Mouse (Mus musculus) erythroblast, embryonic 14.5 days (primary cell): Measurements from ENCODE around the gene Mt2. TPM values are rescaled to one million over a fixed set of nuclear protein-coding genes. Genes with fewer than 3 reads are reported as not detected.
"Not testable (repeated sequence)": the region's sequence is repeated elsewhere in the genome, so short reads cannot be mapped to it uniquely, and the experiment has no call there.

Experiments used
- H3K27me3 ChIP-seq: 2 replicates; pipeline ENCODE4 v1.6.1; 2012; ENCODE audit warnings: inconsistent platforms; ENCODE audit not compliant: control insufficient read depth
- H3K36me3 ChIP-seq: 2 replicates; pipeline ENCODE4 v1.6.1; 2012; ENCODE audit warnings: mild to moderate bottlenecking, inconsistent platforms; ENCODE audit not compliant: control insufficient read depth
- H3K4me1 ChIP-seq: 2 replicates; pipeline ENCODE4 v1.6.1; 2012; ENCODE audit warnings: inconsistent platforms; ENCODE audit not compliant: control insufficient read depth
- H3K4me3 ChIP-seq: replicated peaks from 2 replicates; pipeline ENCODE3; 2012; ENCODE audit warnings: moderate library complexity, mild to moderate bottlenecking, inconsistent platforms
- H3K9me3 ChIP-seq: 2 replicates; pipeline ENCODE4 v1.6.1; 2012; ENCODE audit warnings: low read length, inconsistent platforms, mixed read lengths; ENCODE audit not compliant: control insufficient read depth
- GATA1 ChIP-seq: IDR thresholded peaks from 2 replicates; pipeline ENCODE4 v1.6.1; 2012; ENCODE audit warnings: low read length, inconsistent platforms, mixed read lengths
- TAL1 ChIP-seq: IDR thresholded peaks from 3 replicates; pipeline ENCODE4 v1.6.1; 2012; ENCODE audit warnings: low read length, inconsistent platforms, mixed read lengths
- polyA plus RNA-seq: library from polyadenylated mRNA; stranded (reverse); fragments of >175 nt; gene quantifications from 2 replicates; pipeline ENCODE4 v1.2.3, GENCODE M21; 2012

Gene Mt2
- polyA plus RNA-seq, 1 experiment: 864 TPM

GRCm38 (mm10) chr8:94136933-94137332 lies 35.5 kb upstream of the Mt2 start, which contains the start of gene Mt4:
TSS of gene Mt4 (plus strand) at chr8:94137197.
- Histone ChIP-seq H3K9me3 (0 out of 2 replicates have a peak, but pooled peaks cover 2% of the 10 kb centered on the region), H3K27me3 (peaks cover 20% of the 10 kb centered on the region), H3K36me3 (no peaks in the 10 kb centered on the region), H3K4me3 (no peak within 1 kb of the TSS), H3K4me1 (peaks cover 9% of the 10 kb centered on the region)
- TF ChIP-seq TAL1 (no peak), GATA1 (no peak)

DNA sequence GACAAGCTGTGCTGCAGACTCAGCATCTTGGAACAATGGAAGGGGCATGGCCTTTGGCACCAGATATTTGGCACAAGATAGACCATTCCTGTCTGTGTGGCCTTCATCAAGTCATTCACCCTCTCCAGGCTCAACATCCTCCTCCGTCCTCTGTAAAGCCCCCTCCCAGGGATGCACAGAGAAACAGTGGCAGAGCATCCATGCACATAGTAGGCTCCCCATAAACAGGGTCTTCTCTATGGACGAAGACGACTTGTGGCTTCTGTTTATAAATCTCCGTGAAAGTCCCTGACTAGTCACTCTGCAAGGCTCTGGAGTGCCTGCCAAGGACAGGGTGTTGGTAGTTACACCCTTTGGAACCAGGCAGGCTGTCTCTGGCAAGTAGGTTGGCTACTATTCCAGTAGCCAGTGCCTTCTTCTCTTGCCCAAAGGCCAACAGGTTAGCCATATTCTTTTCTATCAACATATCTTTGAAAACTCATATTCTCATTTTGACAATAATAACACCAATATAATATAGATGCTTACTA lies 32.1 kb upstream of the Mt2 start:
- no peaks in the 10 kb centered on the region for H3K9me3 ChIP-seq
- no peak overlapping the region for H3K4me3 ChIP-seq
- H3K27me3 ChIP-seq: peaks cover 37% of the 10 kb centered on the region
- no peaks in the 10 kb centered on the region for H3K36me3 ChIP-seq
- H3K4me1 ChIP-seq: no peaks in the 10 kb centered on the region; the same call in 1 of the 2 replicates
- no peak for TF ChIP-seq TAL1

DNA sequence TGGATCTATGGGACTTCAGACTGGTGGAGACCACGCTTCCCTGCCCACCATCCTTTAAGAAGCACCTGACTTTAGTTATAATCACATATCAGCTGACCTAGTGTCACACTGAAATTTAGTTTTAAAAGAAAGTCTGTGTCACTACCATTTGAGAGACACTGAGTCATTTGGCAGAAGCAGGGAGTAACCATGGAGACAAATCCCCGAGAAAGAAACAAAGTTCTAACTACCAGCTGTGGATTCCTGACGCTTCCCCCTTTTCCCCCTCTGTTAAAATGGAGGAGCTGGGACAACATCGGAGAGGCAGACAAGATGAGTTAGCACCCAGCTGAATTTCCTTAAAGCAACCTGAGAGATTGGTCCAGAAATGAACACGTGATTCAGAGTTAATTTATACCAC lies 24.2 kb upstream of the Mt2 start:
- no peak for TF ChIP-seq GATA1
- TF ChIP-seq TAL1: no peak
- no peak overlapping the region for H3K4me3 ChIP-seq
- H3K9me3 ChIP-seq: no peaks in the 10 kb centered on the region
- H3K27me3 ChIP-seq: peaks cover 50% of the 10 kb centered on the region
- peaks cover 48% of the 10 kb centered on the region for H3K4me1 ChIP-seq
- H3K36me3 ChIP-seq: no peaks in the 10 kb centered on the region

GRCm38 (mm10) chr8:94150925-94151324 lies 21.5 kb upstream of the Mt2 start:
- peaks cover 58% of the 10 kb centered on the region for H3K4me1 ChIP-seq
- peak overlapping the region; percentile 13 for H3K4me3 ChIP-seq
- peaks cover 64% of the 10 kb centered on the region for H3K27me3 ChIP-seq
- no peaks in the 10 kb centered on the region for H3K36me3 ChIP-seq
- H3K9me3 ChIP-seq: no peaks in the 10 kb centered on the region
- TF ChIP-seq GATA1 (no peak), TAL1 (no peak)

DNA sequence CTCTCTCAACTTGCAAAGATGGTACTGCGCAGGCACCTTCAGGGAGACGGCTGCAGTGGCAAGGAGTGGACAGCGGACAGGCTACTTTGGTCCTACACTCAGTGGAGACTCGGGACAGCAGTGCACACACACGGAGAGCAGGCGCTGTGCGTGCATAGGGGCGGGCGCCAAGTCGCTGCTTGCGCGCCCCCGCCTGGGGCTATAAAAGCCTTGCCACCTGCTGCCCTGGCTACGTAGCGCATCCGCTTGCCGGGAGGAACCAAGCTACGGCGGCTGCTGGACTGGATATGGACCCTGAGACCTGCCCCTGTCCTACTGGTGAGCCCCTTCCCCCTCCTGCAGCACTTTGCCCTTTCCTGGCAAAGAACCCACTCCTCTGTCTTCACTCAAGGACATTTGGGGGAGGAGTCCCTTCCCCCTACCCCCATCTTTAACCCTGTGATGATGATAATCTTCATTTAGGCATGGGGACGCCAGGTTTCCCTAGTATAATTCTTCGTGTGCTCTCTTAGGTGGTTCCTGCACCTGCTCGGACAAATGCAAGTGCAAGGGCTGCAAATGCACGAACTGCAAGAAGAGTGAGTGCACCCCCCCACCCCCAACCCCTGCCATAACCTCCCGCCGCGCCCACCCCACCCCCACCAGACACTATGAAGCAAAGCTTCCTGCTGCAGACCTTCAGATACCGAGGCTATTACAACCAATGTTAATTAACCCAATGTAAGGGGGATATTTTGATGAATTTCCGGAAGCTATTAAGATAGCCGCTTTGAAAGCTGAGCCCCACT lies 19.8 kb upstream of the Mt2 start, which contains the start of gene Mt3:
Gene Mt3 (plus strand): TSS at position 95 of the 788 bp plus-strand sequence.
- H3K27me3 ChIP-seq: peaks cover 69% of the 10 kb centered on the region
- no peaks in the 10 kb centered on the region for H3K36me3 ChIP-seq
- no peak within 1 kb of the TSS for H3K4me3 ChIP-seq

DNA sequence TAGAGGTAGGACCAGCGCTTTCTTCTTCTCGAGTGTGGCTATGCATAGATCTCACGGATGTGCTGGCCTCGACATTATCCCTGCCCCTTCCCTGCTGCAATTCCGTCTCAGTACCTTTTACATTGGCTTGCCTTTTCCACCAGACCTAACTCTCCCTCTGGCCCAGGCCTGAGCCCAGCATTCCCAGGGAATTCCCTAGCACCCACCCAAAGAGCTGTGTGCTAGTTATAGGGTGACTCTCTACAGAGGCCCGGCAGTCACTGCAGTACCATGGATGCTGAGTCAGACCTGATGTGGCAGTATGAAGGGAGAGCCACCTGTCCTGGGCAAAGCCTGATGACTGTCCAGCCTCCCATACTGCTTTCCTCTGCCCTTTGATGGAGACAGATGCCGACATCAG lies 19.0 kb upstream of the Mt2 start:
- Histone ChIP-seq H3K4me1 (peaks cover 54% of the 10 kb centered on the region), H3K9me3 (no peaks in the 10 kb centered on the region), H3K27me3 (peaks cover 68% of the 10 kb centered on the region), H3K4me3 (no peak overlapping the region), H3K36me3 (no peaks in the 10 kb centered on the region)
- TF ChIP-seq GATA1 (no peak), TAL1 (no peak)

More for the DNA sequence above, 19.8 kb upstream of the Mt2 start, which contains the start of gene Mt3:
- TF ChIP-seq GATA1 (no peak), TAL1 (no peak)
- no peaks in the 10 kb centered on the region for H3K9me3 ChIP-seq
- peaks cover 54% of the 10 kb centered on the region for H3K4me1 ChIP-seq

DNA sequence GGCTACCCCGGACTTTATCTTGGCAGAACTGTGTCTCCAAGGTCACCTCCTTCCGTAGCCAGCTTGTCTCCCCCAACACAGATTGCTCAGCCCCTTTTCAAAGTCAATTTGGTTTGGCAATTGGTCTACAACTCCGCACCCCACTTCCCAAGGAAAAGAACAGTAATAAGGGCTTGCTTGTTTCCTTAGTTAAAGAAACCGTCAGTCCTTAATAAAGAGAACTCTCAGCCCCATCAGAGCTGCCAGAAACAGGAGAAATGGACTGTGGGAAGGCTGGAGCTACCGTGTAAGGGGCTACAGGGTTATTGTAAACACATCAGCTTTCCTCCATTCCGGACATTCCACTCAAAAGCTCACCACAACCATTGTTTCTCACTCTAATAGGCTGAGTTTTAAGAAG lies 17.9 kb upstream of the Mt2 start:
- H3K9me3 ChIP-seq: no peaks in the 10 kb centered on the region
- H3K36me3 ChIP-seq: no peaks in the 10 kb centered on the region
- peaks cover 64% of the 10 kb centered on the region for H3K27me3 ChIP-seq
- H3K4me1 ChIP-seq: peaks cover 45% of the 10 kb centered on the region
- no peak overlapping the region for H3K4me3 ChIP-seq
- TF ChIP-seq TAL1 (no peak), GATA1 (no peak)

DNA sequence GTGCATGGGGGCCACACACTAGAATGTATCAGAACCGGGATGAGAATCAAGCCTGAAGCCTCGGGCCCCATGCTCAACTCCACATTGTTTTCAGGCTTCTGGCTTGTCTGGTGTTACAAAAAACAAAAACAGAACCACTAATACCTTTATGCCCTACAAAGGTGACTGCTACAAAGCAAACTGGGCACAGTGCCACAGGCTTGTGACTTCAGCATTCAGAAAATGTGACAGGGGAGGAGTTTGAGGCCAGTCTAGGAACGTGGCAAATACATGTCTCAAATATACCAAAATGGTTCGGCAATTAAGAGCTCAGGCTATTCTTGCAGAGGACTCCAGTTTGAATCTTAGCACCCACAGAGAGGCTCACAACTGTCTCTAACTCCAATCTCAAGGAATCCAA lies 16.4 kb upstream of the Mt2 start:
- TF ChIP-seq GATA1: no peak
- TF ChIP-seq TAL1: no peak
- Histone ChIP-seq H3K4me3 (no peak overlapping the region), H3K27me3 (peaks cover 63% of the 10 kb centered on the region)

GRCm38 (mm10) chr8:94165772-94166171 lies 6.7 kb upstream of the Mt2 start:
- Histone ChIP-seq H3K27me3 (peaks cover 17% of the 10 kb centered on the region), H3K4me1 (peaks cover 40% of the 10 kb centered on the region)
- not testable (repeated sequence) for H3K36me3 ChIP-seq, H3K4me3 ChIP-seq, H3K9me3 ChIP-seq

More for the DNA sequence above, 16.4 kb upstream of the Mt2 start:
- H3K4me1 ChIP-seq: peaks cover 30% of the 10 kb centered on the region
- H3K9me3 ChIP-seq: no peaks in the 10 kb centered on the region
- no peaks in the 10 kb centered on the region for H3K36me3 ChIP-seq

GRCm38 (mm10) chr8:94167244-94167643 lies 5.2 kb upstream of the Mt2 start:
- no peaks in the 10 kb centered on the region; the same call in 1 of the 2 replicates for H3K36me3 ChIP-seq
- TF ChIP-seq GATA1 (no peak), TAL1 (no peak)
- peaks cover 12% of the 10 kb centered on the region for H3K27me3 ChIP-seq
- H3K4me1 ChIP-seq: peaks cover 54% of the 10 kb centered on the region
- H3K9me3 ChIP-seq: no peaks in the 10 kb centered on the region
- H3K4me3 ChIP-seq: no peak overlapping the region
